Mouse (Mus musculus) splenic B cell, adult 2 months (primary cell): ENCODE data around the gene Trim63.
"Not testable (repeated sequence)": the region's sequence is repeated elsewhere in the genome, so short reads cannot be mapped to it uniquely, and the experiment has no call there.

Experiments
- DNase-seq: peaks from one replicate; pipeline ENCODE4 v3.0.0-alpha.2; 2011; ENCODE audit warnings: low read depth, low spot score
- H3K27me3 ChIP-seq: 2 replicates; pipeline ENCODE4 v1.6.1; 2012; ENCODE audit warnings: mild to moderate bottlenecking, low read length, moderate library complexity, mixed read lengths; ENCODE audit not compliant: control insufficient read depth, poor library complexity, insufficient read depth, severe bottlenecking
- H3K36me3 ChIP-seq: 2 replicates; pipeline ENCODE4 v1.6.1; 2012; ENCODE audit warnings: mild to moderate bottlenecking, low read length, moderate library complexity, mixed read lengths; ENCODE audit not compliant: control insufficient read depth, poor library complexity, insufficient read depth, severe bottlenecking

The Trim63 gene

DNA sequence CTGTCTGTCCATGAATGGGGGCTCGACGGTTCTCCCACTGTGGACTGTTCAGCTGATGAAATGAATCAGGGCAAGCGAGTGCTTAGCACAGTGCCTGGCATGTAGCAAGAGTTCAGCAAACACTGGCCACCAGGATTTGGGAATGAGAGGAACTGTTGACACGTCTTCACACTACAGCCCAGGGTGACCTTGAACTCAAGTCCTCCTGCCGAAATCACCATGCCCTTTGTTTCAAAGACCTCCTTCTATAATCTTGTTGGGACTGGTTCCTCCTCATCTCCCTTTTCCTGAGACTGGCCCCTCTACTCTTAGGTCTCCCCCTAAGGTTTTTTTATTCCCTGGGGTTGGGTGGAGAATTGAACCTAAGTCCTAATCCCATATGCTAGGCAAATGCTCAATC is 2.6 kb upstream of the Trim63 start:
- no peaks in the 10 kb centered on the region for H3K27me3 ChIP-seq
- H3K36me3 ChIP-seq = no peaks in the 10 kb centered on the region
- DNase-seq = no peak

DNA sequence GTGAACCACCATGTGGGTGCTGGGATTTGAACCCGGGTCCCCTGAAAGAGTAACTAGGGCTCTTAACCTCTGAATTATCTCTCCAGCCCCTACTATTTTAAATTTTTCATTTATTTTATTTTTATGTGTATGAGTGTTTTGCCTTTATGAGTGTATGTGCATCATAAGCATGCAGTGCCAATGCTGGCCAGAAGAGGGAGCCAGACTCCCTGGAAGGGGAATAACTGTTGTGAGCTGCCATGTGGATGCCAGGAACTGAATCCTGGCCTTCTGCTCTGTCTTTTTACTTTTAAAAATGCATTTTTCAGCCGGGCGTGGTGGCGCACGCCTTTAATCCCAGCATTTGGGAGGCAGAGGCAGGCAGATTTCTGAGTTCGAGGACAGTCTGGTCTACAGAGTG is 2.0 kb upstream of the Trim63 start:
- no peaks in the 10 kb centered on the region for H3K36me3 ChIP-seq
- no peaks in the 10 kb centered on the region for H3K27me3 ChIP-seq
- peak; percentile 32 for DNase-seq

- H3K36me3 ChIP-seq = no peaks in the 10 kb centered on the region
- no peak for DNase-seq
- H3K27me3 ChIP-seq = no peaks in the 10 kb centered on the region
Observed at GRCm38 (mm10) chr4:134314081-134314655, 752 bp upstream of the Trim63 start.

DNA sequence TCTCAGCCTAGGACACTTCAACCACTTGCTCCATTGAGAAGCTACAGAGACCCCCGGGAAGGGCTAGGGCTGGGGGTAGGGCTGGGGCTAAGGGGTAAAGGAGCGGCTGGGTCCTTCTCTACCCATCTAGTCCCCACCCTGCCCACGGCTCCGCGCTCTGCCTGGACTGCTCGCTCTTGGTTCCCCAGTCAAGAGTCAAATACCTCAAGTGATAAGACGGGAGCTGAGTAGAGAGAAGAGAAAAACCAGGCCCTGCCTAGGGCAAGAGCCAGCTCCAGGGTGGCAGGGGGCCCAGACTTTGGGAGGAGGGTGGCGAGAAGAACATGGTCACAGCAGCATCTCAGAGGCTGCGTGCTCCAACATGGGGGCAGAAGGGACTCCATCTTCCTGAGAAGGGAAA is 550 bp downstream of the Trim63 start:
- Histone ChIP-seq H3K27me3 (no peaks in the 10 kb centered on the region), H3K36me3 (no peaks in the 10 kb centered on the region)
- no peak for DNase-seq

GRCm38 (mm10) chr4:134316390-134316789 is 1.5 kb downstream of the Trim63 start:
- no peaks in the 10 kb centered on the region for H3K36me3 ChIP-seq

GRCm38 (mm10) chr4:134319074-134319473 is 4.2 kb downstream of the Trim63 start:
- Histone ChIP-seq H3K36me3 (no peaks in the 10 kb centered on the region), H3K27me3 (no peaks in the 10 kb centered on the region)
- DNase-seq = no peak

More at GRCm38 (mm10) chr4:134316390-134316789, 1.5 kb downstream of the Trim63 start:
- no peaks in the 10 kb centered on the region for H3K27me3 ChIP-seq
- DNase-seq = no peak

DNA sequence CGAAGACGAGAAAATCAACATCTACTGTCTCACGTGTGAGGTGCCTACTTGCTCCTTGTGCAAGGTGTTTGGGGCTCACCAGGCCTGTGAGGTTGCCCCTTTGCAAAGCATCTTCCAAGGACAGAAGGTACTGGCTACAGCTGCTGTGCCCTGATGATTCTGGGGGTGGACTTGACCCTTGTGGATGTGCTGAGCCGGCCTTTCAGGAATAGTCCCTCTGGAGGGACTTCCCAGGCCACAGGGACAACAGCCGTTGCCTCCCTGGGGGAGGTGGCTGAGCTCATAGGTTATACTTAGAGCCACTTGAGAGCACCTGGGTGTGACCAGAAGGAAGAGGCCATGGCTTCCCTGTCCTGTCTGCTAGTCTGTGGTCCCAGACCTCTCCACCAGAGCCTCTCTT is 4.8 kb downstream of the Trim63 start:
- DNase-seq = no peak
- H3K27me3 ChIP-seq = no peaks in the 10 kb centered on the region
- no peaks in the 10 kb centered on the region for H3K36me3 ChIP-seq

DNA sequence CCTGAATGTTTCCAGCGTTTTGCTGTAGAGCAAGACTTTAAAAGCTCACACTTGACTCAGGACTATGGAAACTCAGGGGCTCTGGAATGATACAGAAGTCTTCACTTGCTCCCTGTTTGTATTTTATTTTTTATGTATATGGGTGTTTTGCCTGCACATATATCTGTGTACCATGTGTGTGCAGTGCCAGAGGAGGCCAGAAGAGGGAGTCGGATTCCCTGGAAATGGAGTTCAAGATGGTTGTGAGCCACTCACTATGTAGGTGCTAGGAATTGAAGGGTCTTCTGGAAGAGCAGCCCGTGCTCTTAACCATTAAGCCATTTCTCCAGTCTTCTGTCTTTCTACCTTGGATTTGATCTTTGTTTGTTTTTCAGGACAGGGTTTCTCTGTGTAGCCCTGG is 6.6 kb downstream of the Trim63 start:
- no peaks in the 10 kb centered on the region for H3K36me3 ChIP-seq
- H3K27me3 ChIP-seq = no peaks in the 10 kb centered on the region
- no peak for DNase-seq

- no peaks in the 10 kb centered on the region for H3K27me3 ChIP-seq
- no peaks in the 10 kb centered on the region for H3K36me3 ChIP-seq
- no peak for DNase-seq
Observed at GRCm38 (mm10) chr4:134324655-134325054, 9.7 kb downstream of the Trim63 start.

DNA sequence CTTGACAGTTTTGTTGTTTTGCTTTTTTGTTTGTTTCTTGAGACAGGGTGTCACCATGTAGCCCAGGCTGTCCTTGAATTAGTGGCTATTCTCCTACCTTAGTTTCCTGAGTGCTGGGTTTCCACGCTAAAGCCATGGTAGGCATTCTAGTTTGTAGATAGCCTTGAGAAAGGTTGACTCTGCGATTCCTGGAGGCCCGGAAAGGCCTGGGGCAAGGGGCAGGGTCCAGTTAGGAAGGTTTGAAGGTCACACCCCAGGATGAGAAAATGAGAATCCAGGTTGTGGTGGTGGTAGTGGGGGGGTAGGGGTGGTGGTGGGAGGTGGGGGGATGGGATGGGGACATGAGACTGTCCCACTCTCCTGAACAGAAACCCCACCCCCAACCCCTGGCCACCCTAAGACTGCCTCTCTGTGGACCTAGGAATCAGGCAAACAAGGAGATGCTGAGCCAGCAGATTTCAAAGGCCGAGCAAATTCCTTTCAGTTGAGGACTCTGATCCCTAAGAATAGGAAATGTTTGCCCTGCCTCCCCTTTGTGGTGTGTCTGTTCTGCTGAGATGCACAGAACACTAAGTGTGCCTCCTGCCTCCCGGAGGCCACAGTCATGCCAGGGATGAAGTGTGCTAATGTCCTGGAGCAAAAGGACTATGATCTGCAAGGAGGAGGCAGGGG is 12.1 kb downstream of the Trim63 start:
- DNase-seq = no peak
- Histone ChIP-seq H3K27me3 (no peaks in the 10 kb centered on the region), H3K36me3 (no peaks in the 10 kb centered on the region)

GRCm38 (mm10) chr4:134328151-134328550 is 13.2 kb downstream of the Trim63 start:
- no peaks in the 10 kb centered on the region for H3K36me3 ChIP-seq
- no peak for DNase-seq
- H3K27me3 ChIP-seq = no peaks in the 10 kb centered on the region

DNA sequence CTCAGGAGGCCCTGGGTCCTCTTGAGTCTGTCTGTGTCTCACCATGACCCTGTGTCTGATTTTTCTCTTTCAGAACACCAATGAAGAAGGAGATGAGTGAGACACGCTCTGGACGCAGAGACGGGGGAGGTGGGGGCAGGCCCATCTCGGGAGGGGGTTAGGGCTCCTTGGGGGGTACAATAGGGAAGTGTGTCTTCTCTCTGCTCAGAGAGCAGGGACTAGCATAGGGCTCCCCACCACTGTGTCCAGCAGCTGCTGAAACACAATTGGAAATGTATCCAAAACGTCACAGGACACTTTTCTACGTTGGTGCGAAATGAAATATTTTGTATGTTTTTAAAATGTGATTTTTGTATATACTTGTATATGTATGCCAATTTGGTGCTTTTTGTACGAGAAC is 13.9 kb downstream of the Trim63 start:
- no peaks in the 10 kb centered on the region for H3K36me3 ChIP-seq
- DNase-seq = no peak

DNA sequence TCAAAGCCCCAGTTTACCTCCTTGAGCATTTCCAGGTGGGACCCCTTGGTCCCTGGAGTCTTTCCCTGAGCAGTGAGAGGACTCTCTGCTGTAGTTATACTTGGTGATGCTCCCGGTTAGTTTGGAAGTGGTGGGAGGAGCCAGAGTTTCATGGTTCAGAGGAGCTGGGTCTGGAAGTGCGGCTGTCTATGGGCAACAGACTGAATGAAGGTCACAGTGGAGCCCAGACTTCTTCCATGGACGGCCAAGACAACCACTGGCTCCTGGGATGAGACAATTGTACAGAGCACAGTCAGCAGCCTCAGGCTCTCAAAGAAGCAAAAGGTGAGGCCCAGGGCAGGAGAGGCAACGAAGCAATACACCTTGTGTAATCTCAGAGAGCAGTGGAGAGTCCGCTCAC is 15.4 kb downstream of the Trim63 start:
- Histone ChIP-seq H3K27me3 (no peaks in the 10 kb centered on the region), H3K36me3 (no peaks in the 10 kb centered on the region)
- DNase-seq = no peak

More for the DNA sequence above, 13.9 kb downstream of the Trim63 start:
- H3K27me3 ChIP-seq = no peaks in the 10 kb centered on the region

GRCm38 (mm10) chr4:134341231-134341630 is 26.3 kb downstream of the Trim63 start:
- not testable (repeated sequence) for DNase-seq, H3K27me3 ChIP-seq, H3K36me3 ChIP-seq

- no peaks in the 10 kb centered on the region for H3K36me3 ChIP-seq
- no peaks in the 10 kb centered on the region for H3K27me3 ChIP-seq
- no peak for DNase-seq
Observed at GRCm38 (mm10) chr4:134342213-134342779, 27.4 kb downstream of the Trim63 start.
